Mouse (Mus musculus): ENCODE results near the gene Dlx5.

DNA sequence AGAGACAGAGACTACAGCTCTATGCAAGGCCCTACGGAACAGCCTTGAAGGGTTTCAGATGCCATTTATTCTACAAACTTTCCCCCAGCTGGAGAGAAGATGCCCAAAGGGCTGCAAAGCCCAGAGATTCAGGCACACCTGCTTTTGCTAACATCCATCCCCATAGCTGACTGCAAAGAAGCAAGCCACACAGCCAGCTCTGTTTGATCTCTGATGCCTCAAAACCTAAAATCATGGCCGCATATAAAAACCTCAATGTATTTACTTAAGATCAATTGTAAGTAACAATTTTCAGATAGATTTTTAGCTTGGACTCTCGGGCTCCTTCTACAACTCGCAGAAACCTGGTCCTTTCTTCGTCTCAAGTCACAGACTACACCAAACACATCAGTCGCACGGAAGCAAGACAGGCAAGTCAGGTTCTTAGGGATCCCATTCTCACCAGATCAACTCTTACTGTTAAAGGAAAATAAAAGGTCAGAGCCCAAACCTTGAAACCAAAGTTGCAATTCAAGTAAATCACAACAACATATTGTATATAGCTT, 10.9 kb downstream of the Dlx5 start:
- TF ChIP-seq CTCF (IDR thresholded peaks at IDR 0.05; ENCODE audit: borderline replicate concordance, insufficient read depth, low read depth, low read length) (no peak), POLR2A (IDR thresholded peaks at IDR 0.05; ENCODE audit: borderline replicate concordance, insufficient read depth, low read length) (no peak)

All from cerebellum, adult 2 months (tissue).